Mouse (Mus musculus) kidney, embryonic 16.5 days (tissue): Measurements from ENCODE around the gene Mgat5b. TPM values are rescaled to one million over a fixed set of nuclear protein-coding genes. Genes with fewer than 3 reads are reported as not detected.

Source experiments
- ATAC-seq: fragments of 200-750 bp; cut with Nextera tagmentation; 2 replicates; pipeline ENCODE4 v1.8.0; 2017; ENCODE audit warnings: moderate TSS enrichment; ENCODE audit not compliant: low FRiP score, low TSS enrichment
- H3K27ac ChIP-seq: fragments of 300-500 bp; sonication (generic); 2 replicates; pipeline ENCODE4 v1.5.1; 2014; ENCODE audit warnings: low read length
- H3K27me3 ChIP-seq: fragments of 300-500 bp; sonication (generic); 2 replicates; pipeline ENCODE4 v1.6.1; 2014; ENCODE audit warnings: low read length, control low read depth, mixed read lengths; ENCODE audit not compliant: insufficient read depth
- H3K36me3 ChIP-seq: fragments of 300-500 bp; sonication (generic); 2 replicates; pipeline ENCODE4 v1.6.1; 2014; ENCODE audit warnings: low read length, control low read depth, mixed read lengths; ENCODE audit not compliant: insufficient read depth
- H3K4me1 ChIP-seq: fragments of 300-500 bp; sonication (generic); 2 replicates; pipeline ENCODE4 v1.6.1; 2014; ENCODE audit warnings: low read length, control low read depth, mixed read lengths; ENCODE audit not compliant: insufficient read depth
- H3K4me2 ChIP-seq: fragments of 300-500 bp; sonication (generic); replicated peaks from 2 replicates; pipeline ENCODE4 v1.6.1; 2014; ENCODE audit warnings: low read depth, low read length
- H3K4me3 ChIP-seq: fragments of 300-500 bp; sonication (generic); 2 replicates; pipeline ENCODE4 v1.5.1; 2014; ENCODE audit warnings: mild to moderate bottlenecking, low read length
- H3K9ac ChIP-seq: fragments of 300-500 bp; sonication (generic); replicated peaks from 2 replicates; pipeline ENCODE4 v1.6.1; 2014; ENCODE audit warnings: low read length
- H3K9me3 ChIP-seq: fragments of 300-500 bp; sonication (generic); 2 replicates; pipeline ENCODE4 v1.6.1; 2016; ENCODE audit warnings: low read length, control low read depth
- WGBS: fragments of 180-500 bp; shearing (Covaris S2); extraction: QIAGEN DNeasy Blood & Tissue Kit; methylation state at CpG from one replicate; pipeline ENCODE4 v1.1.7; 2014; 5-methylcytosine and 5-hydroxymethylcytosine counted together
- polyA plus RNA-seq: library from polyadenylated mRNA; unstranded; fragments of >200 nt; fragmentation: Nextera tagmentation; extraction: Ambion mirVana; gene quantifications from 2 replicates; pipeline ENCODE4 v1.2.1, GENCODE M21; 2015

The Mgat5b gene
- polyA plus RNA-seq, 1 experiment from 2014 or later = 0.21 TPM

DNA sequence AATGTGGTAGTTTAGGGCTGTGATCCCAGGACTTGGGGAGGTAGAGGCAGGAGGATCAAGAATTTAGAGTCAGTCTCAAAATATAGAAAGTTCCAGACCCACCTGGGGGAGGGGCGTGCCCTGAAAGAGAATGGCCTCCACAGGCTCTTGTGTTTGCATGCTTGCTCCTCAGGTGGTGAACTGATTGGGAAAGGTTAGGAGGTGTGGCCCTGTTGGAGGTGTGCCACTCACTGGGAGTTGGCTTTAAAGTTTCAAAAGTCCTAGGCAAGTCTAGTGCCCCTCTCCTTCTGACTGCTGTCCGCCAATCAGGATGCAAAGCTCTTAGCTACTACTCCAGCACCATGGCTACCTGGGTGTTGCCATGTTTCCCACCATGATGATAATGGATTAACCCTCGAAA is 3.4 kb upstream of the Mgat5b start:
- Histone ChIP-seq H3K4me2 (no peak overlapping the region), H3K4me3 (no peak overlapping the region), H3K4me1 (peaks cover 15% of the 10 kb centered on the region), H3K27me3 (peaks cover 39% of the 10 kb centered on the region), H3K36me3 (no peaks in the 10 kb centered on the region), H3K27ac (no peak overlapping the region), H3K9me3 (no peaks in the 10 kb centered on the region), H3K9ac (no peak overlapping the region)
- 89% methylated on average over 3 of the region's 3 CpGs for WGBS
- no peak for ATAC-seq

GRCm38 (mm10) chr11:116917361-116917760 is 1.3 kb upstream of the Mgat5b start:
- H3K9ac ChIP-seq = no peak overlapping the region
- H3K27ac ChIP-seq = no peak overlapping the region
- no peak for ATAC-seq
- H3K4me3 ChIP-seq = no peak overlapping the region
- no peaks in the 10 kb centered on the region for H3K9me3 ChIP-seq
- H3K4me1 ChIP-seq = peaks cover 15% of the 10 kb centered on the region
- H3K4me2 ChIP-seq = no peak overlapping the region
- H3K36me3 ChIP-seq = no peaks in the 10 kb centered on the region
- H3K27me3 ChIP-seq = peaks cover 57% of the 10 kb centered on the region
- 20% methylated on average over 7 of the region's 7 CpGs for WGBS

DNA sequence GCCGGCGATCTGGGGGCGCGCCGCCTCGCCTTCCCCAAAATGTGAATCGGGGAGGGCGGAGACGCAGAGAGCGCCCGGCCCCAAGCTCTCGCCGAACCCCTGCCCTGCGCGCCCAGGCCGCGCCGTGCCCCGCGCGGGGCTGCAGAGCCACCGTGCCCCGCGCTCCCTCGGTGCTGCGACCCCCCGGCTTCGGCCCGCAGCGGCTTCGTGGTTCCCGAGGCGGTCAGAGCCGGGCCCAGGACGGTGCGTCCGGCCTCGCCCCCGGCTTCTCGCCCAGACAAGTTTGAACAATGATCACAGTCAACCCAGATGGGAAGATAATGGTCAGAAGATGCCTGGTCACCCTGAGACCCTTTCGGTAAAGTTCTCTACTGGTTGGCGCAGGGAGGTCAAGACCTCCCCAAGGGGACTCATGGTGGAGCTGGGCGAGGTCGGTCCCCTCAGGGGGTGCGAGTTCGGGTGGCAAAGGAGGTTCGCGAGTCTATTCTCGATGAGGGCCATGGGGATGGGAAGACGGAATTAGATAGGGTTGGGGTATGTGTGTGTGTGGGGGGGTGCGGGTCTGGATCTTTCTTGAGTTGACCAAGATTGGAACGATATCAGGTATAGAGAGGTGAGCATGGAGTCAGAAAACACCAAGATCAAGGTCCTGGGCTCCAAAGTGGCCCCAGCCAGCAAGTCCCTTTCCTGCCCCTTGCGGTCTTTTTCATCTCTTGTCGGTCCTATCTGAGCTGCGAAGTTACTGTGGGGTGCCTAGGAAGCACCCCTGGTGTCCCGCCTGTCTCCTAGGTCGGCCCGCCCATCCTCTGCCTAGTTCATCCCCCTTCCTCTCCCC is 740 bp downstream of the Mgat5b start:
- Histone ChIP-seq H3K4me1 (peaks cover 15% of the 10 kb centered on the region), H3K9me3 (no peaks in the 10 kb centered on the region), H3K27me3 (peaks cover 72% of the 10 kb centered on the region), H3K4me3 (peak overlapping the region; percentile 59), H3K9ac (peak overlapping the region; percentile 67), H3K27ac (no peak overlapping the region), H3K4me2 (peak overlapping the region; percentile 100), H3K36me3 (no peaks in the 10 kb centered on the region)
- WGBS = 1% methylated on average over 58 of the region's 58 CpGs
- no peak; the same call in 1 of the 2 replicates for ATAC-seq

DNA sequence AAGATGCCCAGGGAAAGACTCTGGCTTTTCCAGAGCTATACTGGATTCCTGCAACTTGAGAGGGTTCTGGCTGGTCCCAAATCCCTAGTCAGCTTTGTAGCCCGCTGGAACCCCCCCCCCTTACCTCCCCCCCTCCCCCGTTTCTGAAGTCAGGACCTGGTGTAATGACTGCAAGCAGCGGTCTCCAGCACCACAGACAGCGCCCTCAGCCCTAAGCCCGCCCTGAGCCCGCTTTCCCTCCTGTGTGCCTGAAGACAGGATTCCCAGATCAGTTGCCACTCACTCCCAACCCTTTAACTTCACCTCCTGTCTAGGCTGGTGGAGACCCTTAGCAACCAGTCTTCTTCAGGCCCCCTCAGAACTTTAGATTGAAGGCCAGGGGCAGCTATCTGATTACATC is 2.1 kb downstream of the Mgat5b start:
- WGBS = 0% methylated on average over 6 of the region's 6 CpGs
- Histone ChIP-seq H3K9ac (no peak overlapping the region), H3K4me2 (no peak overlapping the region), H3K4me3 (no peak overlapping the region), H3K4me1 (peaks cover 15% of the 10 kb centered on the region), H3K36me3 (no peaks in the 10 kb centered on the region), H3K9me3 (no peaks in the 10 kb centered on the region), H3K27me3 (peaks cover 72% of the 10 kb centered on the region), H3K27ac (no peak overlapping the region)
- ATAC-seq = no peak

DNA sequence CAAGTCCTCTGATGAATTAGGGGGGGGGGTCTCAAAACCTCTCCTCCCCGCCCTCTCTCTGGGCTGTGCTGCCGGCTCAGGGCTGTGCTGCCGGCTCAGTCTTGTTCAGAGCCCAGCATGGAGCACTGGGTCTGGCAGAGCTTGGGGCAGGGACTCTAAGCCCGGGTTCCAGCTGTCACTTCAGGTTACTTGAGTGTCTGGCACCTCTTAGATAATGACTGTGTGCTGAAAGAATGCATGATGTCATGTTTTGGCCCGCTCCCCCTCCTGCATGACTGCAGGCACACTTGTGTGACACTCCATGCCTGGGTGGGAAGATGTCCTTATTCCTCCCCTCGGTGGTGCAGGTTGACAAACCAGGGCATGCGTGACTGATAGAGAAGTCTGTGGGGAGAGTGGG is 3.4 kb downstream of the Mgat5b start:
- no peak overlapping the region for H3K9ac ChIP-seq
- ATAC-seq = no peak

GRCm38 (mm10) chr11:116928031-116928430 is 9.4 kb downstream of the Mgat5b start:
- Histone ChIP-seq H3K4me2 (no peak overlapping the region), H3K36me3 (no peaks in the 10 kb centered on the region), H3K27ac (no peak overlapping the region), H3K4me1 (no peaks in the 10 kb centered on the region), H3K27me3 (peaks cover 12% of the 10 kb centered on the region; the same call in 1 of the 2 replicates), H3K9me3 (no peaks in the 10 kb centered on the region), H3K4me3 (no peak overlapping the region), H3K9ac (no peak overlapping the region)
- ATAC-seq = no peak
- 91% methylated on average over 6 of the region's 6 CpGs for WGBS

More for the DNA sequence above, 3.4 kb downstream of the Mgat5b start:
- Histone ChIP-seq H3K4me3 (no peak overlapping the region), H3K4me2 (no peak overlapping the region), H3K9me3 (no peaks in the 10 kb centered on the region), H3K4me1 (peaks cover 15% of the 10 kb centered on the region), H3K27ac (no peak overlapping the region), H3K36me3 (no peaks in the 10 kb centered on the region), H3K27me3 (peaks cover 63% of the 10 kb centered on the region)
- 58% methylated on average over 7 of the region's 7 CpGs for WGBS

GRCm38 (mm10) chr11:116934862-116935261 is 16.2 kb downstream of the Mgat5b start:
- no peaks in the 10 kb centered on the region for H3K36me3 ChIP-seq
- no peak overlapping the region for H3K9ac ChIP-seq
- no peaks in the 10 kb centered on the region for H3K9me3 ChIP-seq
- no peak overlapping the region for H3K27ac ChIP-seq
- H3K27me3 ChIP-seq = 0 out of 2 replicates have a peak, but pooled peaks cover 3% of the 10 kb centered on the region
- 68% methylated on average over 5 of the region's 5 CpGs for WGBS
- H3K4me2 ChIP-seq = no peak overlapping the region
- no peak overlapping the region for H3K4me3 ChIP-seq
- ATAC-seq = no peak
- peaks cover 18% of the 10 kb centered on the region for H3K4me1 ChIP-seq

DNA sequence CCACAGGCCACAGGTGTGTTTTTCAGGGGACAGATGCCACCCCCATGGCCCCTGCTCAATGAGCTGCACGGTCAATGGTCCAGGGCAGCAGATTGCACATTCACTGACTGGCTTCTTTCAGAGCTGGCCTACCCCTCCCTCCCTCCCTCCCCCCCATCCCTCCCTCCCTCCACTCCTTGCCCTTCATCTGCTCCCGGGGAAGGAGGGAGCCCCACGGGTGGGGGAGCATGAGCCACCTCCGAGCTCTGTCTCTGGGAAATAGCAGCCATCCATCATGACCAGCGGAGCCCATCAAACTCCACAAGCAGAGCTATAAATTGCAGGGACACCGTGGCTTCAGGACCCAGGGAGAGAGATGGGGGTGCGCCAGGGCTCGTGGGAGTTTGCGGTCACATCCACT is 16.7 kb downstream of the Mgat5b start:
- peak; percentile 72 for ATAC-seq
- Histone ChIP-seq H3K27ac (no peak overlapping the region), H3K27me3 (0 out of 2 replicates have a peak, but pooled peaks cover 3% of the 10 kb centered on the region), H3K9me3 (no peaks in the 10 kb centered on the region), H3K4me3 (no peak overlapping the region), H3K36me3 (no peaks in the 10 kb centered on the region), H3K4me1 (peaks cover 18% of the 10 kb centered on the region), H3K4me2 (no peak overlapping the region), H3K9ac (no peak overlapping the region)
- 6% methylated on average over 7 of the region's 9 CpGs for WGBS

- WGBS = 26% methylated on average over 9 of the region's 9 CpGs
- ATAC-seq = no peak
Observed at GRCm38 (mm10) chr11:116935917-116936316, 17.3 kb downstream of the Mgat5b start.

DNA sequence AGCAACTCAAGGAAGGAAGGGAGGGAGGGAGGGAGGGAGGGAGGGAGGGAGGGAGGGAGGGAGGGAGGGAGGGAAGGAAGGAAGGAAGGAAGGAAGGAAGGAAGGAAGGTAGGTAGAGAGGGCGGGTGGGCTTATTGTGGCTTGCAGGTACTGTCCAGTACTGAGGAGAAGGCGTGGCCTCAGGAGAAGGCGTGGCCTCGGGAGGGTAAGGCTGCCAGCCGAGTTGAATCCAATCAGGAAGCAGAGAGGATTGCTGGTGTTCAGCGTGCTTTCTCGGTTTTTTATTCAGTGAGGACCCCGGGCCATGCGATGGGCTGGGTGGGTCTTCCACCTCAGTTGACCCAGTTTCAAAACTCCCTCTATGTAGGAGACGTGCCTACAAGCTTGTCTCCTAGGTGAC is 18.5 kb downstream of the Mgat5b start:
- Histone ChIP-seq H3K27ac (no peak overlapping the region), H3K4me3 (no peak overlapping the region), H3K4me2 (no peak overlapping the region), H3K9me3 (no peaks in the 10 kb centered on the region), H3K27me3 (0 out of 2 replicates have a peak, but pooled peaks cover 3% of the 10 kb centered on the region), H3K4me1 (peaks cover 18% of the 10 kb centered on the region), H3K36me3 (no peaks in the 10 kb centered on the region), H3K9ac (no peak overlapping the region)
- ATAC-seq = no peak
- WGBS = 39% methylated on average over 10 of the region's 10 CpGs

More at GRCm38 (mm10) chr11:116935917-116936316, 17.3 kb downstream of the Mgat5b start:
- no peaks in the 10 kb centered on the region for H3K36me3 ChIP-seq
- H3K4me1 ChIP-seq = peaks cover 18% of the 10 kb centered on the region
- 0 out of 2 replicates have a peak, but pooled peaks cover 3% of the 10 kb centered on the region for H3K27me3 ChIP-seq
- no peak overlapping the region for H3K4me3 ChIP-seq
- no peaks in the 10 kb centered on the region for H3K9me3 ChIP-seq
- H3K4me2 ChIP-seq = no peak overlapping the region
- no peak overlapping the region for H3K27ac ChIP-seq
- H3K9ac ChIP-seq = no peak overlapping the region
